Mouse (Mus musculus) midbrain, postnatal 0 days (tissue): ENCODE measurements at regions not wholly inside any gene's neighbourhood (a gene's known extent, or its start where the extent isn't known, plus 50 kb on each side); places are given as distances from the start of the nearest gene placed in this dataset.

Experiments used
- ATAC-seq: fragments of 200-750 bp; cut with Nextera tagmentation; 2 replicates; pipeline ENCODE4 v1.8.0; 2017; ENCODE audit warnings: moderate number of reproducible peaks, mild to moderate bottlenecking, moderate TSS enrichment, moderate library complexity; ENCODE audit not compliant: low FRiP score
- DNase-seq: peaks from one replicate; pipeline ENCODE4 v3.0.0-alpha.2; 2015; ENCODE audit warnings: low spot score
- H3K27ac ChIP-seq: fragments of 300-500 bp; sonication (generic); 2 replicates; pipeline ENCODE4 v1.5.1; 2014; ENCODE audit warnings: low read depth, mild to moderate bottlenecking, low read length, mixed read lengths
- H3K27me3 ChIP-seq: fragments of 300-500 bp; sonication (generic); 2 replicates; pipeline ENCODE4 v1.6.1; 2014; ENCODE audit warnings: low read length, control low read depth, mixed read lengths; ENCODE audit not compliant: insufficient read depth
- H3K36me3 ChIP-seq: fragments of 300-500 bp; sonication (generic); 2 replicates; pipeline ENCODE4 v1.6.1; 2014; ENCODE audit warnings: low read length, control low read depth, mixed read lengths; ENCODE audit not compliant: insufficient read depth
- H3K4me1 ChIP-seq: fragments of 300-500 bp; sonication (generic); 2 replicates; pipeline ENCODE4 v1.6.1; 2014; ENCODE audit warnings: mild to moderate bottlenecking, control low read depth, antibody characterized with exemption, low read length, mixed read lengths; ENCODE audit not compliant: insufficient read depth
- H3K4me2 ChIP-seq: fragments of 300-500 bp; sonication (generic); 2 replicates; pipeline ENCODE4 v1.6.1; 2014; ENCODE audit warnings: low read depth, mild to moderate bottlenecking, low read length, mixed read lengths; ENCODE audit not compliant: poor library complexity, severe bottlenecking
- H3K4me3 ChIP-seq: fragments of 300-500 bp; sonication (generic); 2 replicates; pipeline ENCODE4 v1.5.1; 2014; ENCODE audit warnings: low read depth, mild to moderate bottlenecking, low read length, moderate library complexity
- H3K9ac ChIP-seq: fragments of 300-500 bp; sonication (generic); replicated peaks from 2 replicates; pipeline ENCODE4 v1.6.1; 2014; ENCODE audit warnings: mild to moderate bottlenecking, low read length, moderate library complexity, mixed read lengths; ENCODE audit not compliant: poor library complexity, severe bottlenecking
- H3K9me3 ChIP-seq: fragments of 300-500 bp; sonication (generic); 2 replicates; pipeline ENCODE4 v1.6.1; 2016; ENCODE audit warnings: low read length, control low read depth
- CTCF ChIP-seq: IDR thresholded peaks from 2 replicates; pipeline ENCODE4 v1.5.1; 2016; ENCODE audit warnings: antibody characterized with exemption, mild to moderate bottlenecking
- WGBS: fragments of 180-500 bp; shearing (Covaris S2); extraction: QIAGEN DNeasy Blood & Tissue Kit; methylation state at CpG from one replicate; pipeline ENCODE4 v1.1.7; 2014; 5-methylcytosine and 5-hydroxymethylcytosine counted together

DNA sequence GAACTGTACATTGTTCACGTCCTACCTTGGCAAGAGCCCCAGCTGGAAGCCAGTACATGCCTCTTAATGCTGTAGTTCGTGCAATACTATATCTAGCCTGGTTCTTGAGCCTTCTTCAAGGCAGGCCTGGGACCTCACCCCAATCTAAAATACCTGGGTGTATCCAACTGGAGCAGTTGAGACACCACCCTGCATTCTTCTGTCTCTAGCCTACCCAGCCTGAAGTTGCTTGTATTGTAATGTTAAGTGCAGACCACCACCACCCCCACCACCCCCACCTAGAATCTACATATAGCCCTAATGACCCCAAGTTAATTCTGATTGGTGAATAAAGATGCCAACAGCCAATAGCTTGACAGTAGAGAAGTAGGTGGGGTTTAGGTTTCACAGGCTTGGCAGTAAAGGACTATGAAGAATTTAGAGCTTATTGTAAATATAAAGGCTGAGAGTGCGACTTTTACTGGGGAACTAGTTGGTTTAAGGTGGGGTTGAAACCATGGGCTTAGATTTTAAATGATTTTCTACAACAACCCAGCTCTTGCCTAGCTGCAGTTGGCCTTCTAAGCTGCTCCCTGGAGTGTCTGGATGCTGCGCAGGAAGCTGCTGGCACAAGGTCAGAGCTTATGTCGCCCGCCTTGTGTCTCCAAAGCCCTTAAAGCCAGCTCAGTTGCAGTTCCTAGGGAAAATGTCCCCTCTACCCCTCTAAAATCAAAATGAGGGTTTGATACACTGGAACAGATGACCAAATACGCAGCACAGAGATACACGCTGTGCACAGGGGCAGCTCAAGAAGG, 109.2 kb downstream of the Tmem17 start:
- 70% methylated on average over 8 of the region's 8 CpGs for WGBS
- no peak overlapping the region for H3K4me3 ChIP-seq
- no peaks in the 10 kb centered on the region for H3K27me3 ChIP-seq
- no peak for DNase-seq
- ATAC-seq: no peak
- no peaks in the 10 kb centered on the region for H3K36me3 ChIP-seq
- H3K9me3 ChIP-seq: no peaks in the 10 kb centered on the region
- H3K9ac ChIP-seq: no peak overlapping the region
- no peak for TF ChIP-seq CTCF
- peaks cover 4% of the 10 kb centered on the region; the same call in 1 of the 2 replicates for H3K4me1 ChIP-seq
- H3K27ac ChIP-seq: no peak overlapping the region
- H3K4me2 ChIP-seq: no peak overlapping the region

DNA sequence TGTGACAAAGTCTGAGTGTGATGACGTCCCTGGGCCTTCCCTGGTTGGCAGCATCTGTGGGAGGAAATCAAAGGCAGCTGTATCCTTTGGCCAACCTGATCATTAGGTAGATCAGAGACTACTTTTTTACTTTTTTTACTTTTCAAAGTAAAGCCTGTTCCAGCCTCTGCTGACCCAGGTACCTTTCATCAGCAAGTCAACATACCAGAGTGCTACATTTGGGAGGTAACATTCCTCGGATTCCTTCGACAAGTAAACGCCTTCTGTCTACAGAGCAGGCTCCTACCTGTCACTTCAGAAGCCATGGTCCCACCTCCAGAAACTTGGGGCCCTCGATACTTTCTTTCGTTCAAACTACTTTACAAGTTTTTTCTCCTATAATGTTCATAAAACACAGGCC, 110.0 kb downstream of the Tmem17 start:
- WGBS: 77% methylated on average over 6 of the region's 6 CpGs
- no peak for TF ChIP-seq CTCF
- no peaks in the 10 kb centered on the region for H3K9me3 ChIP-seq
- no peaks in the 10 kb centered on the region for H3K27me3 ChIP-seq
- DNase-seq: no peak
- H3K4me1 ChIP-seq: peaks cover 4% of the 10 kb centered on the region; the same call in 1 of the 2 replicates
- H3K9ac ChIP-seq: no peak overlapping the region
- H3K4me2 ChIP-seq: no peak overlapping the region
- H3K36me3 ChIP-seq: no peaks in the 10 kb centered on the region
- no peak overlapping the region for H3K4me3 ChIP-seq
- no peak overlapping the region for H3K27ac ChIP-seq
- no peak for ATAC-seq

DNA sequence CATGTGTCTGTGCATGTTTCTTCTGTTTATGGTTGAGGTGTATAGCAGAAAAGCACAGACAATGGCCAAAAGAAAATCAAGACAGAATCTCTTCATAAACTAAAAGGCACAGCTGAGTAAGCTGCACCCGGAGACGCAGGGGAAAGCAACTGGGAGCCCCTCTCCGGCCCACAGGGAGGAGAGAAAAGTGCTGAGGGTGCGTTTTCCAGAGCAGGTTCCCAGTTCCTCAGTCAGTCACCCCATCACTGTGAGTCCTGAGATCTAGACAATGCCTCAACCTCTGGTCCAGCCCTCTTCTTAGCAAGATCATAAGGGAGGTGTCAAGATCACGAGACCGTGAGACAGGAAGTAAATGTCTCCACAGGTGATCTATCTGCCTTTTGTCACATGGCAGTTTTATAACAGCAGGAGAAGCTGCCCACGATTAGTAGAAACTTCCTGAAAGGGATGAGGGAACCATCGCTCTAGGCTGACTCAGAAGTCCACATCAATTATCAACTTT, 110.7 kb downstream of the Tmem17 start:
- Histone ChIP-seq H3K9me3 (no peaks in the 10 kb centered on the region), H3K27me3 (no peaks in the 10 kb centered on the region), H3K9ac (no peak overlapping the region), H3K4me3 (no peak overlapping the region), H3K36me3 (no peaks in the 10 kb centered on the region), H3K27ac (no peak overlapping the region), H3K4me1 (no peaks in the 10 kb centered on the region), H3K4me2 (no peak overlapping the region)
- ATAC-seq (no peak), DNase-seq (no peak)
- WGBS: 62% methylated on average over 8 of the region's 8 CpGs
- TF ChIP-seq CTCF: no peak

DNA sequence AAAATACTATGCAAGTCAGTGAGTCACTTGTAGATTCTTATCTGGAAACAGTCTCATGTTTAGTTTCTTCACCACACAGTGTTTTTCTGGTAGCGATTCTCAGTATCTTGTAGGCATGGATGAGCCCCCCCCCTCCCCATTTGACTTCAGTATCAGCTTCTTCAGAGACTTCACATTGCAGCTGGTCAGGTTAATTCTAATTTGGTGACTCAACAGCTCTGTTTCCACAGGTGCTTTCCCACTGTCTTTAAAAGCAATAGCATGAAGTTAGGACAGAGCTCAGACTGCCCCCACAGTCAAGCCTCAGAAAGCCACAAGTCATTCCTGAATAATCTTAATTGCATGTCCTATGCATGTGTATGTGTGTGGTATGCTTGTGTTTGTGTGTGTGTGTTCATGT, 114.5 kb downstream of the Tmem17 start:
- ATAC-seq (no peak), DNase-seq (no peak)
- Histone ChIP-seq H3K4me3 (no peak overlapping the region), H3K36me3 (no peaks in the 10 kb centered on the region), H3K9ac (no peak overlapping the region), H3K4me1 (no peaks in the 10 kb centered on the region), H3K27me3 (no peaks in the 10 kb centered on the region), H3K4me2 (no peak overlapping the region), H3K27ac (no peak overlapping the region), H3K9me3 (no peaks in the 10 kb centered on the region)
- no peak for TF ChIP-seq CTCF
- WGBS: 95% methylated on average over 1 of the region's 1 CpGs

DNA sequence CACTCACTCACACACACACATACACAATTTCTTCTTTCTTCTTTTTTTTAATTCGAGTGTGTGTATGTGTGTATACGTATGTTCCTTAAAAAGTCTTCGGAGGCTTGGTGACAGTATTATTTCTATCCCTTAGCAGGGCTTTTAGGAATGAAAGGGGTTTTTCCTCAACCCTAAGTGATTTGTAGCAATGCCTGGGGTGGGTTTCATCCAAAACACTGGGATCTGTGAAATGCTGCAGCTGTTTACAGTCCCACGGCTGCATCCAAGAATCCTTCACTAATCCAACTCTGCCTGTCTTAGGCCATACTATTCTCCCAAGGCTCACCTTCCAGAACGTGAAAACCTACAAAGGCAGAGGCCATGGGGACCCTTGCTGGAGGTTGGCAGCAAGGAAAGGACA, 116.6 kb downstream of the Tmem17 start:
- H3K27me3 ChIP-seq: no peaks in the 10 kb centered on the region
- TF ChIP-seq CTCF: no peak
- DNase-seq: no peak
- H3K36me3 ChIP-seq: no peaks in the 10 kb centered on the region
- no peak overlapping the region for H3K4me2 ChIP-seq
- no peak overlapping the region for H3K9ac ChIP-seq
- no peaks in the 10 kb centered on the region for H3K4me1 ChIP-seq
- no peak overlapping the region for H3K27ac ChIP-seq
- no peak for ATAC-seq
- no peak overlapping the region for H3K4me3 ChIP-seq
- 82% methylated on average over 5 of the region's 5 CpGs for WGBS
- no peaks in the 10 kb centered on the region for H3K9me3 ChIP-seq

DNA sequence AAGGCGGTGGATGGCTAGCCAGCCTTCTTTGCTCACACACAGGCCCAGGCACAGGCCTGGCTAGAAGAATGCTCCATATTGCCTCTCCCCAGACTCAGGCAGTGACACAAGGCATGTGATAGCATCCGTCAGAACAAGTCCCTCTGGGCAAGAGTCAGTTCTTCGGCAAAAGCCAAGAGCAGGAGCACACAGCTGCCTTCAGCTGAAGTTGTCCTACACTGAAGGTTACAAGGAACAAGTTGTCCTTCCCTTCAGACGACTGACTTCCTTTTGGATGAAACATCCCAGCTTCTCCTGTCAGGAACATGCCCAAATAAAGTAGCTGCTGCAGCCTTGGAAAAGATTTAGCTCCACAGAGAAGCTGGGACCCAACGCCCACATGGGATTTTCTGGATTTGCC, 117.1 kb downstream of the Tmem17 start:
- Histone ChIP-seq H3K4me1 (no peaks in the 10 kb centered on the region), H3K27me3 (no peaks in the 10 kb centered on the region), H3K27ac (no peak overlapping the region), H3K4me2 (no peak overlapping the region), H3K4me3 (no peak overlapping the region), H3K9me3 (no peaks in the 10 kb centered on the region), H3K36me3 (no peaks in the 10 kb centered on the region), H3K9ac (no peak overlapping the region)
- no peak for TF ChIP-seq CTCF
- ATAC-seq (no peak), DNase-seq (no peak)
- WGBS: 72% methylated on average over 5 of the region's 5 CpGs
